Mouse (Mus musculus) brown adipose tissue, adult 24 weeks (tissue): ENCODE measurements around the gene Ccdc38. TPM values are rescaled to one million over a fixed set of nuclear protein-coding genes. Genes with fewer than 3 reads are reported as not detected.

Experiments used
- H3K27ac ChIP-seq: fragments of 200-500 bp; replicated peaks from 2 replicates; pipeline ENCODE4 v1.5.1; 2012; ENCODE audit warnings: low read depth, mild to moderate bottlenecking, low read length
- H3K4me1 ChIP-seq: fragments of 200-500 bp; 2 replicates; pipeline ENCODE4 v1.6.1; 2012; ENCODE audit warnings: low read length, mixed read lengths; ENCODE audit not compliant: control insufficient read depth, insufficient read depth, insufficient read length
- H3K4me3 ChIP-seq: fragments of 200-500 bp; 2 replicates; pipeline ENCODE4 v1.5.1; 2012; ENCODE audit warnings: low read depth, mild to moderate bottlenecking, low read length, moderate library complexity; ENCODE audit not compliant: insufficient read depth
- polyA plus RNA-seq: library from polyadenylated mRNA; stranded (reverse); fragments of >200 nt; gene quantifications from 2 replicates; pipeline ENCODE4 v1.2.4, GENCODE M21; 2012; ENCODE audit not compliant: missing spikeins, insufficient read depth, insufficient read length

The Ccdc38 gene
- polyA plus RNA-seq = not detected in 2 replicates

DNA sequence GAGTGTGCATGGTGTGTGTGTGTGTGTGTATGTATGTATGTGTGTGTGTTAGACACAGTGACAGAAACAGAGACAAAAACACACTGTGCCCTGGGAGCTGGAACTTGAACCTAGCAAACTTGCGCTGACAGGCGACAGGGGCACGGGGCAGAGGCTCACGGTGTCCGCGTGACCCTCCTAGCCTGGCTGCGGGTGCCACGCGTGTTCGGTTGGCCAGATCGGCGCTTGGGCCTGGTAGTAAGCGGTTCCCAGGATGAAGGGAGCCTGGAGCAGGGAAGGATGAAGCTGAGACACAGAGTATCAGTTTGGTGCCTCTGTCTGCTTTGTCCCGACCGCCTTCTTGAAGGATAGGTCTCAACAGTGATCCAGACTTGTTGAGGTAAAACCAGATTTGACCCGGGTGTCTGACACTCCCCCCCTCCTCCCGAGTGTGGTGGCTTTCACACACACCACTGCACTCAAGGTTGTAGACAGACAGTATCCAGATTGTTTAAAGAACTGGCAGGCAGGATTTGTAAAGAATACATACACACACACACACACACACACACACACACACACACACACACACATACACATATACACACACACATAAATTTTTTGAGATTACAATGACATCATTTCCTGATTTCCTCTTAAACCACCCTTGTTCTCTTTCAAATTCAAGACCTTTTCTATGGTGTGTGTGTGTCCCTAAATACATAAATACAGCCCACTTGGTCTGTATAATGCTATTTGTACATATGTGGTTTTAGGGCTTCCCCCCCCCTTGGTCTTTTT is at the start of gene Ccdc38:
Gene Ccdc38 (plus strand): TSS at position 202 of the 780 bp plus-strand sequence.
- H3K4me3 ChIP-seq = peak within 1 kb of the TSS; percentile 47
- 0 out of 2 replicates have a peak, but pooled peaks cover 3% of the 10 kb centered on the region for H3K4me1 ChIP-seq
- no peak within 1 kb of the TSS for H3K27ac ChIP-seq

DNA sequence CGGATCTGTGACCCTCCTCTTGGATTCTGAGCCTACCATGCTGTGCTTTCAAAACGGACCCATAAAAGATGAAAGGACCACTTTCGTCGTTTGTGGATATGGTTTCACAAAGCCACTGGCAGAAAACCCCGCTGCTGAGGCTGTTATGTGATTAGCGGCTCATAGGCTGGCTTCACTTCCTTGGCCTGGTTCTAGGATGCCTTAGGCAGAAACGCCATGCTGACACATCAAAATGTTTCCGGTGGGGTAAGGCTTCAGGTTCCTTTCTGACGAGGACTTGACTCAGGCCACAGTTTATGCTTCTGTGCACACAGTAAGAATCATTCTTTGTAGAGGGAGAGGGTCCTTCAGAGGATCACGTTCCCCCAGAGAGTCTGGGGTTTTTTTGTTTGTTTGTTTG is 39.6 kb upstream of the Ccdc38 start:
- no peaks in the 10 kb centered on the region for H3K4me1 ChIP-seq
- no peak overlapping the region for H3K27ac ChIP-seq
- no peak overlapping the region for H3K4me3 ChIP-seq

DNA sequence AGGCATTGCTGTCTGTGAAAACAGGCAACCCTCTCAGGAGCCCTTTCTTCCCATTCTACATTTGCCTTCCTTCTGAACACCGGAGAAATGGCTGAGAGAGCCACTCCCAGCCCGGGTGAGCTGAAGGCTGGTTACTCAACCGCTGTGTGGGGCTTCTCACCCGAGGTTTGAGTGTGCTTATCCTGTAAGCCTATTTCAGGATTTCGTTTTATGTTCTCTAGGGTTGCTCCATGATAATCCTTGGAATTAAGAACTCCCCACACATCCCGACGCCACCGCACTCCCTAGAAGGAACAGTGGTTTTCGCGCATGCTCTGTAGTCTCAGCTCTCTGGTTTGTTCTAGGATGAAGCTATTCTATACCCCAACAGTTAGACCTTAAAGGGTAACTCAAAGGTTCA is 39.1 kb upstream of the Ccdc38 start:
- Histone ChIP-seq H3K4me1 (no peaks in the 10 kb centered on the region), H3K27ac (no peak overlapping the region), H3K4me3 (no peak overlapping the region)

DNA sequence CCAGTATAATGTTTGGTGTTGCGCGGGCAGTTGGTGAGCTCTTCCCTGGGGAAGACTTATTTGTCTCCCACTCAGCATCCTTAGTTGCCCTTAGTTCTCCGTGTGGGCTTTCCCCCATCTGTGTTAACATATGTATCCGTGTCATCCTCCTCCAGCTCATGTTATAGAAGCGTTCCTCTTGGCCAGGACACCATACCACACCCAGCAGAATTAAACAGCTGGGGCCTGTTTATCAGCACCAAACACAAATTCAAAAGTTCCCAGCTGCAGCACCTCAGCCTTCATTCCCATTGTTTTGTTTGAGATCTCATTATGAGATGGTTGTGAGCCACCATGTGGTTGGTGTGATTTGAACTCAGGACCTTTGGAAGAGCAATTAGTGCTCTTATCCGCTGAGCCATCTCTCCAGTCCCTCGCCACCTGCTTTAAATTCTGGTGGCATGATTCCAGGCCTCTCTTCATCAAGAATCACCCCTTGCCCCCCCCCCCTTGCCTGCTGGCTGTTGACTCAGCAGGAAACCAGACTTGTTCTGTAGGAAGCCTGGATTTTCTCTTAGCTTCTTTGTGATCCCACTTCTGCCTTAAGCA is 32.0 kb upstream of the Ccdc38 start:
- Histone ChIP-seq H3K27ac (no peak overlapping the region), H3K4me1 (no peaks in the 10 kb centered on the region), H3K4me3 (no peak overlapping the region)

DNA sequence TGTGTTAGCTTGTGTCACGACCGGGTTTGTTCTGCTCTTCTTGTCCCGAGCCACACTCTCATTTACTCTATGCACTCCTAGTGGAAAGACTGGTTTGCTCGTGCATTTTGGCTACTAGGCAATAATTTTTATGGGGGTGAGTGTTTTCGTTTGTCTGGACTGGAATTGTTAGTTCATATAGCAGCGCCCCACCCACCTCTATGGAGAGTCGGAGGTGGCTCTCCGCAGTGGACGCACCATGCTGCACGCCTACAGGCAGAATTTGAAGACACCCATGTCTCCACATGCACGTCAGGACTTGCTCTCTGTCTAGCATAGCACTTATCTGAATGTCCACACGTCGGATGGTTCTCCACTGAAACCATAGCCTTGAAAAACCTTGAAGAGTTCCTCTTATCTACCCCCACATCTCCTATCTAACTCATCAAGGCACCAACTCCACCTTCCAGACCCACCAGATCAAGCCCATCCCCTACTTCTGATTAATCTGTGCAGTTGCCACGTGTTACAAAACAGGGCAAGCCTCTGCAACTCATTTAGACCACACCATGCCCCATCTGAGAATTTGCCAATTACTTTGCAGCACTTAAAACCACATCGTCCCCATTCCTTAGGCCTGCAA is 30.8 kb upstream of the Ccdc38 start:
- H3K4me3 ChIP-seq = no peak overlapping the region
- no peak overlapping the region for H3K27ac ChIP-seq
- H3K4me1 ChIP-seq = no peaks in the 10 kb centered on the region

DNA sequence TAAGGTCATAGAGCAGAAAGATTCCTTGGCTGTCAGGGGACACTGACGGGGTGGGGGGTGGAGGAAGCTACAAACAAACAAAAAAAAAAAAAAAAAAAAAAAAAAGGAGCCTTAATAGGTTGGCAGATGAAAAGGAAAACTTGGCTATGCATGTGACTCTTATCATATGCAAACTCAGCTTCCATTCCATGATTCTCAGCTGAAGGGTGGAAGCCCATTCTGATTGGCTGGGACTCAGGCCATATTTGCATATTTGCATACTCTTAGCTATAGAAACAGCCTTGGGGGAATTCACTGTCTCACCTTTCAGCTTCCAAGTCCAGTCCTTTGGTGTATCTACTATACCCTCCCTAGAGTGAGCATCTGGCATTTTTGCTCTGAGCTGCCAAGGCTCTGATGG is 25.0 kb upstream of the Ccdc38 start:
- no peaks in the 10 kb centered on the region for H3K4me1 ChIP-seq
- H3K27ac ChIP-seq = no peak overlapping the region
- H3K4me3 ChIP-seq = no peak overlapping the region

DNA sequence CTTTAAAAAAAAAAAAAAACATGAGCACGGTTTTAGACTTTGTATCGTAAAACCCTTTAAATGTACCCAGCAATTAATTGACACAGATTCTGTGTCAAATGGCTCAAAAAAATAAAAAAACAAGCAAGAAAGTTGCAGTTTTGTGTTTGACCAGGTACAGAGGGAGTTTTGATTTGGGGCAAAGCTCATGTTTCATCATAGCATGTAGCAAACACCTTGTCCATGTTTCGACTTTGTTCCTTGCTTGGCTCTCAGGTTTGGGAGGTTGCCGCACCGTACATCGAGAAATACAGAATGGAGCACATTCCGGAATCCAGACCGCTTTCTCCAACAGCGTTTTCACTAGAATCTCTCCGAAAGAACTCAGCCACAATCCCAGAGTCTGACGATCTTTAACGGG is 24.5 kb upstream of the Ccdc38 start:
- Histone ChIP-seq H3K4me3 (no peak overlapping the region), H3K27ac (no peak overlapping the region), H3K4me1 (no peaks in the 10 kb centered on the region)

DNA sequence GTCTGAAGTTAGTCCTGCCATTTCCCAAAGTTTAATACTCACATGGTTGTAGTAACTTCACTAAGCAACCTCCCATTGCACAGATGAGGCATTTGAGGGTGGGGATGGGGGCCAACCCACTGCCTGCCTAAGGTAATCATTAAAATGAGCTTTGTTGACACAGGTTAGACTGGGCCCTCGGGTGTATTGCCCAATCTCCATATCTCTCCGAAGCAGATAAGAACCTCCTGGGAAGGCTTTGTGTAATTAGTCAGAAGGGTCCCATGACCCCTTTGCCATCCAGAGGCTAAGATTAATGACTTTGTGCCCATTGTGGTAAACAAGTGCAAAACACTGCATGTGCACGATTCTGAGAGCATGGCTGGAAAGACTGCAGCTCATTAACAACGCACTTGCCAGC is 22.7 kb upstream of the Ccdc38 start:
- H3K4me3 ChIP-seq = no peak overlapping the region
- H3K4me1 ChIP-seq = no peaks in the 10 kb centered on the region
- H3K27ac ChIP-seq = no peak overlapping the region

DNA sequence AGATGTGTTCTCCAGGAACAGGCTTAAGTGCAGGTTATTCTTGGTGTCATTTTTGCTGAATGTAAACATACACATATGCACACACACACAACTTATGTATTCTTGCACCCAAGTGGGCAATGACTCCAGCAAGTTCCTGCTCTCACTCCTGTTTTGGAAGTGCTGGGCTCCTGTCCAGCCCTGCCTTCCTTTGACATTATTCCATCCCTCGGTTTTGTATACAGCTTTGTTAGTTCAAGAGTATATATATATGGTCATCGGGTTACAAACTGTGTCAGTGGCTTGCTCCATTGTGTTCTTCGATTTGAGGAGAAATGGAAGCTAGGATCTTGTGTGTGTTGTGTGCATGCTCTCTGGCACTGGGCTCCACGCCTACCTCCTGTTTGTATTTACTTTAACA is 22.2 kb upstream of the Ccdc38 start:
- Histone ChIP-seq H3K4me3 (no peak overlapping the region), H3K27ac (no peak overlapping the region), H3K4me1 (no peaks in the 10 kb centered on the region)

DNA sequence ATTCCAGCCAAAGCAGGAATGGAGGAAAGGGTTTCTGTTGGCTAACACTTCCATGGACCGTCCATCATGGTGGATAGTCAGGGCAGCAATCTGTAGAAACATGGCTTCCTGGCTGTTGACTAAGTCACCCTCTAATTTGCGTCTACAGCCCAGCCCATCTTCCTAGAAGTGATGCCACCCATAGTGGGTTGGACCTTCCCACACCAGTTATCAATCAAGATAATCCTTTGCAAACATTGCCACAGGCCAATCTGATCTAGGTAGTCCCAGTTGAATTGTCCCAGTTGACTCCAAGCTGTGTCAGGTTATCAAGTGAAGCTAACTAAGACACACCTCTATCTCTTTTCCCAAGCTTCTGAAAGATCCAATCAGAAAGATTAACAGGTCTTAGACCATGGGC is 21.8 kb upstream of the Ccdc38 start:
- Histone ChIP-seq H3K4me3 (no peak overlapping the region), H3K27ac (no peak overlapping the region), H3K4me1 (no peaks in the 10 kb centered on the region)

DNA sequence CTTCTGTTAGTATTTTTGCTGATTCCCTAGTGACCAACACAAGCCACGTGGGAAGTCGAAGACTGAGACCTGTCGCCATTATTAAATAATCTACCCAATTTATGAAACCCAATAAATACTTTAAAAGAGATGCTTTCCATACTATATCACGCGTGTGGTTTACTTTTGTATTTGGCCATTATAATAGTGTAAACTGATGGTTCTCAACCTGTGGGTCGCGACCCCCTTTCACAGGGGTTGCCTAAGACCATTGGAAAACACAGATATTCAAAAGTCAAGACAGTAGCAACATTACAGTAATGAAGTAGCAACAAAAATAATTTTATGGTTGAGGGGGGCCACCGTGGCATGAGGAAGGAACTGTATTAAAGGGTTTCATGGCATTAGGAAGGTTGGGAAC is 21.3 kb upstream of the Ccdc38 start:
- Histone ChIP-seq H3K27ac (no peak overlapping the region), H3K4me3 (no peak overlapping the region), H3K4me1 (no peaks in the 10 kb centered on the region)

DNA sequence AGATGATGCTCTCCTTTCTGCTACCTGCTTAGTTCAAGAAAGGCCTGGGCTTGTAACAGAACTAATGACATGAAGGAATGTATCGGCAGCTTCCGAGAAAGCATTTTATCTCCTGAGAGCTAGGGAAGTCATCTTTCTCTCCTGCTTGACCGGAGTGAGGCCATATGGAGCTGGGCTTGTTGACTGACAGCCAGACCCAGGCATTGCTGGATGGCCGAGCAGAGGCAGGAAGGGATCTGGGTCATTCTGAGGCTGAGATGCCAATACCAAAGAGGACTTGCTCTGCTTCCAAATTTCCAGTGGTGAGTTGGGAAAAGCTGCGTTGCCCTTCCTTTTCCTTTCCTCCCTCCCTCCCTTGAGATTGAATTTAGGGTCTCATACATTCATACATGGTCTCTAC is 20.7 kb upstream of the Ccdc38 start:
- Histone ChIP-seq H3K4me1 (no peaks in the 10 kb centered on the region), H3K27ac (no peak overlapping the region), H3K4me3 (no peak overlapping the region)

DNA sequence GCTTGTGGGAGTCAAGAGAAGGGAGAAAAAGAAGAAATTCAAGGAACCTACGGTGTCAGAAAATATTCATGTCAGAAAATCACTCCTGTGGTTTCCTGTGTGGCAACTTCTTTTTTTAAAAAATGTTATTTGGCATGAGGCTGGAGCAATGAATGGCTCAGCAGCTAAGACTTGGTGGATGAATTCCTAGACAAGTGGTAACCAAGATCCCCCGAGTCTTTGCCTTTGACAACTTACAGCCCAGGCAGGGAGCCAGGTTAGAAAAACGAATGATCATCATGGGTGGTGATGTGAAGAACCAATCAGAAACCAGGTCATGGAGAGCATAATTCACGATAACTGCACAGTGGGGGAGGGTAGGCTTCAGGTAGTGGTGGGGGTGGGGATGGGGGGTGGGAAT is 19.4 kb upstream of the Ccdc38 start:
- no peak overlapping the region for H3K4me3 ChIP-seq
- H3K4me1 ChIP-seq = no peaks in the 10 kb centered on the region
- no peak overlapping the region for H3K27ac ChIP-seq

DNA sequence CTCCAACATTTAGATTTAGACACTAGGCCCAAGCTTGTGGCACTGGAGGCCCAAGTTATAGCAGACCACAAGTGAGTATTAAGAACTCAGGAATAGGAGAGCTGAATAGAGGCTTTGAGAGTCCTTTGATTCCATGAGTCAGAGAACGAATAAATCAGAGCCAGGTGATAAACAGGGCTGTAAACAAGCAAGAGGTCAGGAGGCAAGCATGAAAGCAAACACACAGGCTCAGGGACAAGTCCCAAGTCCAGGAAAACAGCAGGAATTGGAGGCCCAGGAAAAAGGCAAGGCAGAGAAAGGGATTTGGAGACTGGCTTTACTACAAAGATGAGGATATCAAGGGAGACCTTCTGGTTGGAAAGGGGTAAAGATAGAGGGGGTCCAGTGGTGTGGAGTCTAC is 15.1 kb upstream of the Ccdc38 start:
- Histone ChIP-seq H3K27ac (no peak overlapping the region), H3K4me3 (no peak overlapping the region), H3K4me1 (no peaks in the 10 kb centered on the region)

DNA sequence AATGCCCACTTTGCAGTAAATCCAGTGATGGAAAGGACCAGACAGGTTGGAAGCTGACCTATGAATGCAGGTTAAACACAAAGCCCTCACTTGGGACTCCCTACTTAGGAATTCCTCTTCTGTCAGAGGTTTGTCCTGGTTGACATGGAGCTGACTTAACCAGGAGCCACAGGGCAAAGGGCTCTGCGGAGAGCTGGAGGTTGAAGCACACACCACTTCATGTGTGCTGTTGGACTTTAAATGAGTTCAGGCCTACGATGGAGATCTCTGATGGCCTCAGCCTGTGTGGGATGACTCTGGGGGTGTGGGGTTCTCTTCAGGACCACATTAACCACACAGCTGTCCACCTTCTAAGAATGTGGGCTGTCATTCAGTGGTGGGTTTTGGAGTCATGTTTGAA is 2.1 kb upstream of the Ccdc38 start:
- Histone ChIP-seq H3K4me3 (no peak overlapping the region), H3K4me1 (0 out of 2 replicates have a peak, but pooled peaks cover 3% of the 10 kb centered on the region), H3K27ac (no peak overlapping the region)

DNA sequence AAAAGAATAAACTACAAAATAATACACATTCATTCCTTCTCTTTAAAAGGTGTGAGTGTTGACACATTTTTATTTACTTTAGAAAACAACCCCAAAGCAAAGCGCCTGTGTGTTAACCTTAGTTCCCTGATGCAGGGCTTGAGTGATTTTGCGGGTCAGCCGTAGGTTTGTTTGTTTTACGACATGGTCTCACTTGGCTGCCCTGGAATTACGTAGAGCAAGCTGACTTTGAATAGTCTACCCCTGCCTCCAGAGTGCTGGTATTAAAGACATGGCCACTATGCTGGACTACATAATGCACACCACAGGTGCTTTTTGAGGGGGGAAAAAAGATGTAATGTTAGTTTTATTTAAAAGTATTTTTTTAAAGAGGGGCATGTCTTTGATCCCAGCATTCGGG is 1.6 kb upstream of the Ccdc38 start:
- Histone ChIP-seq H3K27ac (no peak overlapping the region), H3K4me1 (0 out of 2 replicates have a peak, but pooled peaks cover 3% of the 10 kb centered on the region), H3K4me3 (no peak overlapping the region)
